Mouse (Mus musculus): ENCODE data around the gene 4931440F15Rik.

GRCm38 (mm10) chr11:29827729-29828128 is 2.3 kb upstream of the 4931440F15Rik start:
- TF ChIP-seq CTCF (conservative IDR thresholded peaks at IDR 0.05; ENCODE audit: insufficient read depth, insufficient read length, low read depth, low read length) (no peak), POLR2A (IDR thresholded peaks at IDR 0.05; ENCODE audit: low read depth, low read length) (no peak)

All from kidney, adult 2 months (tissue).